ENCODE assay signal across 8 mouse cellular contexts in the genomic region with DNA sequence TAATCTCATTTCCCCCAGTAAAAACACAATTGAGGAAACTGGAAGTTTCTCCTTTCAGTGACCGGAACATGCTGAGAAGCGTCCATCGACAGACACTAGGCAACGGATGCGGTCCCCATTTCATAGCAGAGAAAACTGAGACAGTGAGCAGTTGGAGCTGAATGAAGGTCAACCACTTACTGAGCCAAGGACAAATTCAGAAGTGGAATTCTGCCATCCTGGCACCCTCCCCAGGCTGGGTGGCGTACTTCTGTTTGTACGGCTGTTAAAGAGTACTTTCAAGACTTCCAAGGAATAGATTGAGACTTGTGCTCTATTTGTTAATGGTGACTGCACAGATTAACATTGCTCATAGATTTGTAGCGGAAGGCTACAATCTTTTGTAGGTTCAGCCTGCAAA.
A peak's percentile ranks its signal among the peaks of the same experiment; 100 is the strongest.
DNase-seq lines count a peak whose midpoint lies in the region.

No protein-coding gene starts in this region.

- DNase-seq in kidney, adult 11 months: peak; percentile 73
- DNase-seq in kidney, postnatal 4 days: no peak
- DNase-seq in cerebellum, adult 8-10 months: peak; percentile 16
- peak; percentile 15 for DNase-seq in kidney, postnatal 10 days
- DNase-seq in lung, postnatal 14 days: peak; percentile 65
- no peak for DNase-seq in thymus, postnatal 14 days
- no peak for DNase-seq in embryo, embryonic 10.5 days (ENCODE audit: low spot score)
- no peak for DNase-seq in urinary bladder, adult 18-20 months (ENCODE audit: low spot score in 2 of 2)

Comparison
In these comparisons a context has a peak if more than half of its experiments do, and no peak if none do; other contexts are left out.
1. DNase-seq: peak in kidney, adult 11 months (single experiment), cerebellum, adult 8-10 months (single experiment), kidney, postnatal 10 days (single experiment) and lung, postnatal 14 days (single experiment); none in kidney, postnatal 4 days (0 of 2), thymus, postnatal 14 days (single experiment), embryo, embryonic 10.5 days (single experiment) and urinary bladder, adult 18-20 months (0 of 2).